Mouse (Mus musculus): ENCODE measurements around the gene Svop. TPM values are rescaled to one million over a fixed set of nuclear protein-coding genes. Genes with fewer than 3 reads are reported as not detected.

Svop gene
- polyA plus RNA-seq, 1 experiment = 81.5 TPM

- DNase-seq (ENCODE audit: low read depth) = no peak
- TF ChIP-seq CTCF (IDR thresholded peaks at IDR 0.05; ENCODE audit: borderline replicate concordance, extremely low read depth, insufficient read depth, insufficient read length) = no peak
- no peak for TF ChIP-seq POLR2A (IDR thresholded peaks at IDR 0.05; ENCODE audit: borderline replicate concordance, extremely low read depth, insufficient read depth, insufficient read length, poor library complexity, severe bottlenecking)
Observed at GRCm38 (mm10) chr5:114066601-114067000, 24.8 kb downstream of the Svop start.

- no peak for DNase-seq (ENCODE audit: low read depth)
- no peak for TF ChIP-seq CTCF (IDR thresholded peaks at IDR 0.05; ENCODE audit: borderline replicate concordance, extremely low read depth, insufficient read depth, insufficient read length)
- no peak for TF ChIP-seq POLR2A (IDR thresholded peaks at IDR 0.05; ENCODE audit: borderline replicate concordance, extremely low read depth, insufficient read depth, insufficient read length, poor library complexity, severe bottlenecking)
Observed at GRCm38 (mm10) chr5:114065161-114065560, 26.2 kb downstream of the Svop start, which contains the start of gene Usp30. Usp30 (plus strand) TSS chr5:114065461.

GRCm38 (mm10) chr5:114063958-114064357 is 27.4 kb downstream of the Svop start:
- peak; percentile 67 for DNase-seq (ENCODE audit: low read depth)
- TF ChIP-seq CTCF (IDR thresholded peaks at IDR 0.05; ENCODE audit: borderline replicate concordance, extremely low read depth, insufficient read depth, insufficient read length) (no peak), POLR2A (IDR thresholded peaks at IDR 0.05; ENCODE audit: borderline replicate concordance, extremely low read depth, insufficient read depth, insufficient read length, poor library complexity, severe bottlenecking) (no peak)

- TF ChIP-seq POLR2A (IDR thresholded peaks at IDR 0.05; ENCODE audit: borderline replicate concordance, extremely low read depth, insufficient read depth, insufficient read length, poor library complexity, severe bottlenecking) (no peak), CTCF (IDR thresholded peaks at IDR 0.05; ENCODE audit: borderline replicate concordance, extremely low read depth, insufficient read depth, insufficient read length) (no peak)
- no peak for DNase-seq (ENCODE audit: low read depth)
Observed at GRCm38 (mm10) chr5:114061675-114062074, 29.7 kb downstream of the Svop start.

- TF ChIP-seq POLR2A (IDR thresholded peaks at IDR 0.05; ENCODE audit: borderline replicate concordance, extremely low read depth, insufficient read depth, insufficient read length, poor library complexity, severe bottlenecking) = no peak
- DNase-seq (ENCODE audit: low read depth) = peak; percentile 72
Observed at GRCm38 (mm10) chr5:114057129-114057731, 34.1 kb downstream of the Svop start.

- TF ChIP-seq POLR2A (IDR thresholded peaks at IDR 0.05; ENCODE audit: borderline replicate concordance, extremely low read depth, insufficient read depth, insufficient read length, poor library complexity, severe bottlenecking) (no peak), CTCF (IDR thresholded peaks at IDR 0.05; ENCODE audit: borderline replicate concordance, extremely low read depth, insufficient read depth, insufficient read length) (peak; percentile 89)
- DNase-seq (ENCODE audit: low read depth) = peak; percentile 70
Observed at GRCm38 (mm10) chr5:114052246-114052761, 39.1 kb downstream of the Svop start.

GRCm38 (mm10) chr5:114048731-114049308 is 42.5 kb downstream of the Svop start:
- peak; percentile 26 for DNase-seq (ENCODE audit: low read depth)
- TF ChIP-seq CTCF (IDR thresholded peaks at IDR 0.05; ENCODE audit: borderline replicate concordance, extremely low read depth, insufficient read depth, insufficient read length) = peak; percentile 5; the same call in 1 of the 2 replicates
- TF ChIP-seq POLR2A (IDR thresholded peaks at IDR 0.05; ENCODE audit: borderline replicate concordance, extremely low read depth, insufficient read depth, insufficient read length, poor library complexity, severe bottlenecking) = no peak

- DNase-seq (ENCODE audit: low read depth) = no peak
- no peak for TF ChIP-seq POLR2A (IDR thresholded peaks at IDR 0.05; ENCODE audit: borderline replicate concordance, extremely low read depth, insufficient read depth, insufficient read length, poor library complexity, severe bottlenecking)
- TF ChIP-seq CTCF (IDR thresholded peaks at IDR 0.05; ENCODE audit: borderline replicate concordance, extremely low read depth, insufficient read depth, insufficient read length) = no peak
Observed at GRCm38 (mm10) chr5:114047182-114047581, 44.2 kb downstream of the Svop start.

- TF ChIP-seq POLR2A (IDR thresholded peaks at IDR 0.05; ENCODE audit: borderline replicate concordance, extremely low read depth, insufficient read depth, insufficient read length, poor library complexity, severe bottlenecking) (no peak), CTCF (IDR thresholded peaks at IDR 0.05; ENCODE audit: borderline replicate concordance, extremely low read depth, insufficient read depth, insufficient read length) (peak; percentile 33; the same call in 1 of the 2 replicates)
- no peak for DNase-seq (ENCODE audit: low read depth)
Observed at GRCm38 (mm10) chr5:114046604-114047003, 44.8 kb downstream of the Svop start.

- no peak for DNase-seq (ENCODE audit: low read depth)
- TF ChIP-seq POLR2A (IDR thresholded peaks at IDR 0.05; ENCODE audit: borderline replicate concordance, extremely low read depth, insufficient read depth, insufficient read length, poor library complexity, severe bottlenecking) (no peak), CTCF (IDR thresholded peaks at IDR 0.05; ENCODE audit: borderline replicate concordance, extremely low read depth, insufficient read depth, insufficient read length) (no peak)
Observed at GRCm38 (mm10) chr5:114046151-114046550, 45.2 kb downstream of the Svop start.

- peak; percentile 30 for DNase-seq (ENCODE audit: low read depth)
- TF ChIP-seq CTCF (IDR thresholded peaks at IDR 0.05; ENCODE audit: borderline replicate concordance, extremely low read depth, insufficient read depth, insufficient read length) (peak; percentile 24; the same call in 1 of the 2 replicates), POLR2A (IDR thresholded peaks at IDR 0.05; ENCODE audit: borderline replicate concordance, extremely low read depth, insufficient read depth, insufficient read length, poor library complexity, severe bottlenecking) (no peak)
Observed at GRCm38 (mm10) chr5:114045134-114045533, 46.2 kb downstream of the Svop start.

GRCm38 (mm10) chr5:114043800-114044199 is 47.6 kb downstream of the Svop start:
- no peak for TF ChIP-seq CTCF (IDR thresholded peaks at IDR 0.05; ENCODE audit: borderline replicate concordance, extremely low read depth, insufficient read depth, insufficient read length)
- no peak for TF ChIP-seq POLR2A (IDR thresholded peaks at IDR 0.05; ENCODE audit: borderline replicate concordance, extremely low read depth, insufficient read depth, insufficient read length, poor library complexity, severe bottlenecking)
- no peak for DNase-seq (ENCODE audit: low read depth)
